Mouse (Mus musculus) spleen, postnatal 14 days (tissue): ENCODE results near the gene Pla2g6.

ENCODE experiments used
- DNase-seq, 2 experiments: peaks; one replicate each; pipeline ENCODE4 v3.0.0; 2021 to 2022; ENCODE audit warnings: low spot score in 2 of 2

Pla2g6 gene

DNA sequence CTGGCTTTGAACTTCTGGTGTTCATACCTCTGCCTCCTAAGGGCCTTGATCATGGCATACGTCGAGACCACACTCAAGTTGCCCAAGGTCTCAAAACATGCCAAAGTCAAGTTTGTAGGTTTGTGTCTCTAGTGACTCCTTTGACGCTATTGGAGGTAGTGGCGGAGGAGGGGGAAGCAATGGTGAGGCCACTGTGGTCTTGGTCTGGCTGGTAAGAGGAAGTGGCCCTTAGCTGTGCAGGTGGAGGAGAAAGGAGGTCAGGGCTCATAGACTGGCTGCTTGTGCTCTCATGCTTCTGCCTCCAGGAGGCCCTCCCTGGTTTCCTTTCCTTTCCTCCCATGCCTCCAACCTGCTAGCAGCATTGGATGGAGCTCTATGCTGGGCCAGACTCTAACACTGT, 22.7 kb upstream of the Pla2g6 start:
- DNase-seq = no peak

GRCm38 (mm10) chr15:79348651-79349050, 20.5 kb upstream of the Pla2g6 start:
- no peak for DNase-seq

GRCm38 (mm10) chr15:79347845-79348506, 19.8 kb upstream of the Pla2g6 start:
- peak in 1 of 2 experiments; percentile 21 for DNase-seq

DNA sequence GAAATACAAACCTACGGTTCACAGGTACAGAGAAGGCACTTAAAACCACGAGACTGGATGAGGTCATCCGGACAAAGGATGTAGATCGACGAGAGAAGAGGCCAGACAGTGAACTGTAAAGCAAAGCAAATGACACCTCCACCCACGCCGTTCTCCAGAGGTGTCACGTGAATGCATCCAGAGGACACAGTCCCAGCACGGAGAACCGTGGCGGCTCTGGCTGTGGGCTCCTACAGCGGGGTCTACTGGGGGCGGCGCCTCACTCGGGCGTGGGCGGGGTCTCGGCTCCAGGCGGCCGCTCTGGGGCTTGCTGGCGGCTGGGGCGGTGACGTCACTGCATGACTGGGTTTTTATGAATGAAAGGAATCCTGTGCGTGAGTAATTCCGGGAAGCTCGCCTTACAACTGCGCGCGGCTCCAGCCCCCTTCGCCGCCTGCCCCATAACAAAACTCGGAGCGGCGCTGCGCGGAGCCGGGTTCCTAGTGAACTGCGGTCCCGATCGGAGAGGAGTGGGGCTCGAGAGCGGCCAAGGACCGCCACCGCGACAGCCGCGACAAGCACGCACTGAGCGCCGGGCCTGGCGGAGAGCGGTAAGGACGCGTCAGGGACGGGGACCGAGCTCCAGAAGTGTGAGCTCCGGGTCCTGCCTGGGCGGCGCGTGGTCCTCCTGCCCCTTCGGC, 19.1 kb upstream of the Pla2g6 start:
- DNase-seq = peak; percentile 55 to 69

- no peak for DNase-seq
Observed at GRCm38 (mm10) chr15:79346051-79346793, 18.0 kb upstream of the Pla2g6 start, which contains the start of gene Maff. Maff (plus strand) TSS chr15:79346621.

DNA sequence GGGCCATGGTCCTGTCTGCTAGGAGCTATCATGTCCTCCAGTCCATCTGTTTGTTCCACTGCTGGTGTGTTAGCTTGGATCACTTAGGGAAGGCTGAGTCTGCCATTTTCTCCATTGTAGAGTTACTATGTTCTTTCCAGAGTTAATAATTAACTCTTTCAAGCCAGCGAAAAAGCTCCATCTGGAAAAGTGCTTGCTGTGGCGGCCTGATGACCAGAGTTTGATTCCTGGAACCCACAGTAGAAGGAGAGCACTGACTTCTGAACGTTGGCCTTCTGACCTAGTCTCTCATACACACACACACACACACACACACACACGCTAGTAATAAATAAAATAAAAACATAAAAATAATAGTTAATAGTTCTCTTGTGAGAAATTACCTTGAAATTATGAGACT, 16.4 kb upstream of the Pla2g6 start:
- DNase-seq = no peak

GRCm38 (mm10) chr15:79342641-79343337, 14.6 kb upstream of the Pla2g6 start:
- no peak for DNase-seq

GRCm38 (mm10) chr15:79338978-79339377, 10.8 kb upstream of the Pla2g6 start:
- DNase-seq = no peak

- no peak for DNase-seq
Observed at GRCm38 (mm10) chr15:79335061-79335655, 7.0 kb upstream of the Pla2g6 start.

DNA sequence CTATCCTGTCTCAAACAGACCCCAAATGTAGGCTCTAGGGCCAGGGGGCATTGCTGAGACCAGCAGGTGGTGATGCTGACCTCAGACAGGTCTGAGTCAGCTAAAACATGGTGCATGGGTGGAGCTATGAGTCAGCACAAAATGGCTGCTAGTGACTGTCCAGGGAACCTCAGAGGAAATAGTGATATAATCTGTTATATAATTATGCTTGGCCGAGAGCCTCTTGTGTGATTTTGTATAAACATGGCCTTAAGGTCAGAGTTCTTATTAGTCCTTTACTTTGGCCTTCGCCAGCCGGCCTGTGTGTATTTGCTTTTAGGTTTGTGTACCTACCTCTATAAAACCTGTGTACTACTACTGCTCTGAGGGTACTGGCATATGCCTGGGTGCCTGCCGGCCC, 5.2 kb upstream of the Pla2g6 start:
- DNase-seq = no peak

- no peak for DNase-seq
Observed at GRCm38 (mm10) chr15:79330521-79330920, 2.3 kb upstream of the Pla2g6 start.

GRCm38 (mm10) chr15:79329979-79330363, 1.8 kb upstream of the Pla2g6 start:
- no peak for DNase-seq

DNA sequence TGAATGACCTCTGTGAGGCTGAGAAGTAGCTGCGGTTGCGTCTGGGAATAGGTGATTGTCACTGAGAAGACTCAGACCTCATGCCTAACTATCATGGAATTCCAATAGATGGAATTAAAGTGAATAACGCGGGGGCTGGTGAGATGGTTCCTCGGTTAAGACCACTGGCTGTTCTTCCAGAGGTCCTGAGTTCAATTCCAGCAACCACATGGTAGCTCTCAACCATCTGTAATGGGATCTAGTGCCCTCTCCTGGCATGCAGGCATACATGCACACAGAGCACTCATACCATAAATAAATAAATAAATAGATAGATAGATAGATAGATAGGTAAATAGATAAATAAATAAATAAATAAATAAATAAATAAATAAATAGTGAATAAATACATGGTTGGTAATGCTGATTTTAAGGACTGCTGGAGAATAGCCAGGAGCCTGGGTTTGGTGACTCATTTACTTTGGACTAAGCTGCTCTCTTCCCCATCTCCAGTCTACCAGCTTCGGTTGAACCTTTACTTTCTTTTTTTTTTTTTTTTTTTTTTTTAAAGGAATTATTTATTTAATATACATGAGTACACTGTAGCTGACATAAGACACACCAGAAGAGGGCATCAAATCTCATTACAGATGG, 1.3 kb upstream of the Pla2g6 start:
- DNase-seq = no peak

- DNase-seq = no peak
Observed at GRCm38 (mm10) chr15:79328939-79329275, 717 bp upstream of the Pla2g6 start.

DNA sequence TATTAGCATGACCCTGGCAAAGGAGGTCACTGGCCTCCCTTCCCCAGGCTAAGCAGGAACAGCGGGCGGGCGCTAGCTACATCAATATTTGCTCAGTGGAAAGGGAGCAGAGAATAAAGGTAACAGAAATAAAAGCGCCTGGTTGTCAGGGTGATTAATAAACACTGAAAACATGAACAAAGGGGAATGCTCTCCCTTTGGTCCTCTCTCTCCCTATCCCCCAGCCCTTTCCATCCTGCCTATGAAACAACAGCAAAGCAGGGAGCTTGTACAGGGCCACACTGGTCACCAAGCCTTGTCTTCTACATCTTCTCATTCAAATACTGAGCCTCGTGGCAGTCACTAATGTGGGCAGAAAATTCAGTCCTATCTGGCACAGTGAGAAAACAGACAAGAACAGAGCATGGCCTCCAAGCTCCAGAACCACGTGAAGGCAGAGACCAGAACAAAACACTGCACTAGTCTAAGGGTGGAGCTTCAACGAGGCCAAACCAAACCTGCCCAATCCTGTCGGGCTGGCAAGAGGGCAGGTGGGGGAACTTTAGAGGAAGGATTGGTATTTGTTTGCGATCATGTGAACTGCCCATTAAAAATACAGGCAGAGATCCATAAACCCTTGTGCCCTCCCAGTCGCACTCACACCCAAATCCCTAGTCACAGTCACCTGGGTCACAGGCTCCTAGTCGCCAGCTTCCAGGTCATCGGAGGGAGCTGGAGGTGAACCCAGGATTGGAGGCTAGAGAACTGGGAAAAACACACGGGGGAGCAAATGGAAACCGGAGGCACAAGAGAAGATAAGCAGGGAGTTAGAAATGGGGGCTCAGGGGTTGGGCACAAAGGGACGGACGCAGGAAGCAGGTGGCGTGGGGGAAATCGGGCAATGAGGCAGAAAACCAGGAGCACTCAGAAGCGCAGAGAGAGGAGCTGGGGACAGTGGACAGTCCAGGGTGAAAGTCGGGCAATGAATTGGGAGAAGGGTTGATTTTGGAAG, 924 bp downstream of the Pla2g6 start:
- no peak for DNase-seq

DNA sequence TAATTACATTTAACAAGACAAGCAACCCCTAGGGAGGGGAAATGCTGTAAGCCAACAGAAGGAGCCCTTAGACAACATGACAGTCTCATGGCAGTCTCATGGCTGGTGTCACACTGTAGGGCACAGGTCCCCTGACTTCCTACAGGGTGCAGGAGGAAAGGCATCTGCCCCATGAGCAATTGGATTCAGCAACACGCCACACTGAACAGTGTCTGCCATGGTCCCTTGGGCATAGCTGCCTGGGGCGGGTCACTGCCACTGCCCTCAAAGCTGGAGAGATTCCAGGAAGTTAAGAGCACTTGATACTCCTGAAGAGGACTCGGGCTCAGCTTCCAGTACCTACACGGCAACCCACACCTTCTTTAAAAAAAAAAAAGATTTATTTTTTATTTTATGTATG, 1.9 kb downstream of the Pla2g6 start:
- DNase-seq = no peak

- no peak for DNase-seq
Observed at GRCm38 (mm10) chr15:79325742-79326141, 2.4 kb downstream of the Pla2g6 start.

GRCm38 (mm10) chr15:79324373-79324772, 3.8 kb downstream of the Pla2g6 start:
- no peak for DNase-seq

DNA sequence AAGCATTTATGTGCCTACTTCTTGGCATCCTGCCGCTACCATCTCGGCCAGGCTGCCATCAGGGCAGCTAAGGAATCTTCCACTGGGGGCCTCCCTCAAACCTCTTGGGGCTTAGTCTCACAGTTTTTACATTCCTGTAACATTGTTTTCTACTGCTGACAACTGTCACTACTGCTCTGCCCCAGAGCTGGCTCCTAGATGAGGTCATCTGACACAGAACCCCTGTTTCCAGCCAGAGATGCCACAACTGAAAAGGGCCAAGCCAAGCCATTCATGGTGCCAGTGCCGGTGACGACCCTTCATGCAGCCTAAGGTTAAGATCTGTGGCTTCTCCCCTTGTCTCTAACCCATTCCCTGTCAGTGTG, 4.4 kb downstream of the Pla2g6 start:
- DNase-seq = no peak
